Mouse (Mus musculus) right cerebral cortex, postnatal 36 days (tissue): ENCODE measurements around the gene Vmn2r26.
"Not testable (repeated sequence)": the region's sequence is repeated elsewhere in the genome, so short reads cannot be mapped to it uniquely, and the experiment has no call there.

Experiments
- DNase-seq, 2 experiments: peaks; one replicate each; pipeline ENCODE4 v3.0.0; 2022; ENCODE audit warnings: low spot score in 2 of 2, mixed read lengths in 1 of 2

The Vmn2r26 gene

GRCm38 (mm10) chr6:124024268-124024667 lies at the start of gene Vmn2r26:
TSS of gene Vmn2r26 (plus strand) at chr6:124024568.
- not testable (repeated sequence) for DNase-seq

GRCm38 (mm10) chr6:124020841-124021240 lies 3.5 kb upstream of the Vmn2r26 start:
- no peak for DNase-seq

- no peak for DNase-seq
These were observed 24.0 kb downstream of the Vmn2r26 start for GRCm38 (mm10) chr6:124048388-124048787.

GRCm38 (mm10) chr6:124053611-124054010 lies 29.2 kb downstream of the Vmn2r26 start:
- DNase-seq, result not testable (repeated sequence)

- no peak for DNase-seq
These were observed 78.0 kb downstream of the Vmn2r26 start for GRCm38 (mm10) chr6:124102334-124102733.
